In the genomic region with DNA sequence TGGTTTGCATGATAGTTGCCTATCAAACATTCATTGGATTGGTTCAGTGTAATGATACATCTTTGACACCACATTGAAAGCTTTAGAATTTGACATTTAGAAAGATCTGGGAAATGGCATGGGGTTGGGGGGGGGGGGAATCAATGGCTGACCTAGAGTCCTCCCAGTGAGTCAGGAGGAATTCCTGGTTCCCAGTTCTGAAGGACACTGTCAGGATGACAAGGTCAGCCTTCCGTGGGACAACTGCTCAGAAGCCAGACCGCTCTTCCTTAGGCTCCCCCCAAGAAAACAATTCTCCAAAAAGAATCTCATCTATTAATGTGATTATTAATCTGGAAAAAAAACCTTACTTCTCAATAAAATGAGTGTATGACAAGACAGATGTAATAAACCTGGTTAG, we compare ENCODE assay signal across 12 mouse cellular contexts.
"Had no signal": no experiment of that assay in that cellular context is flagged by ENCODE, and none has a peak within 500 bp of the region (broad histone marks: within the 10 kb centered on the region; RNA-seq: fewer than 3 reads in every experiment).

No protein-coding gene starts in this region.

- DNase-seq: cerebellum, postnatal 14 days; cerebellum, postnatal 25 days; cerebellum, postnatal 36 days; embryo, embryonic 11 days; forebrain, postnatal 0 days; gastrocnemius, adult 2 months; gastrocnemius, postnatal 10 days; gastrocnemius, postnatal 14 days; gastrocnemius, postnatal 25 days; gastrocnemius, postnatal 36 days; heart, adult 18-20 months; heart, adult 2 months had no signal
